ENCODE assay signal across 8 mouse cellular contexts in the genomic region with DNA sequence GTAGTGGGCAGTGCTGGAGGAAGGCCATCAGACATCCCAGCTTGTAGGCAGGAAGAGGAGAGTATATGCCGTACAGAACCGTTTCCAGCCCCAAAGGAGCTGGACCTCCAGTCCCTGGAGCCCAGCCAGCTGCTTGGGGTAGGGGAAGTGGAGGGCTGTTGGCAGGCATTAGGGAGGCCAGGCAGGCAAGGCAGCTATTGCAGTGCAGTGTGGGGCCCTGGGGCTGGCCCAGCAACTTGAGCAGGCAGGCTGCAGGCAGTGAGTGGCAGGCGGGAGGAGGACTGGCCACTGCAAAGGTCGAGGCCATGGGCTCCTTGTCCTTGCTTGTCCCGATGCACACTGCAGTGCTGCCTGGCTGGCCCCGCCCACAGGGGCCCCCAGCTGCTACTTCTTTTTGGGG. TPM values are rescaled to one million over a fixed set of nuclear protein-coding genes. Genes with fewer than 3 reads are reported as not detected.
A peak's percentile ranks its signal among the peaks of the same experiment; 100 is the strongest.
DNase-seq lines count a peak whose midpoint lies in the region; ATAC-seq and TF ChIP-seq lines count a peak whose summit lies in the region.

No protein-coding gene starts in this region.

- H3K9ac ChIP-seq in neural tube, embryonic 13.5 days, result no peak overlapping the region
- peak overlapping the region; percentile 27; the same call in 1 of the 2 replicates for H3K9ac ChIP-seq in heart, embryonic 14.5 days (ENCODE audit: low read length)

- 11% methylated on average over 6 of the region's 6 CpGs for WGBS in cerebellum, adult 2 months
- WGBS in neural tube, embryonic 13.5 days, result 32% methylated on average over 6 of the region's 6 CpGs
- WGBS in heart, embryonic 14.5 days, result 7% methylated on average over 6 of the region's 6 CpGs
- WGBS in limb, embryonic 10.5 days, result 43% methylated on average over 6 of the region's 6 CpGs

- no peak overlapping the region for H3K4me3 ChIP-seq in cerebellum, adult 2 months (replicated peaks; ENCODE audit: insufficient read depth, low read depth, low read length)
- H3K4me3 ChIP-seq in neural tube, embryonic 13.5 days, result no peak overlapping the region
- no peak overlapping the region for H3K4me3 ChIP-seq in heart, embryonic 14.5 days (ENCODE audit: control insufficient read depth in 1 of 2, insufficient read depth in 1 of 2, low read depth in 1 of 2, low read length in 2 of 2)
- no peak overlapping the region for H3K4me3 ChIP-seq in limb, embryonic 10.5 days
- H3K4me3 ChIP-seq in testis, adult 2 months (ENCODE audit: control insufficient read depth, low read depth, low read length), result peak overlapping the region; percentile 12

- no peak overlapping the region for H3K4me2 ChIP-seq in neural tube, embryonic 13.5 days
- peak overlapping the region; percentile 11; the same call in 1 of the 2 replicates for H3K4me2 ChIP-seq in heart, embryonic 14.5 days (ENCODE audit: low read length)

- DNase-seq in cerebellum, adult 2 months, result peak; percentile 53 to 65
- no peak for DNase-seq in cerebellum, adult 8-10 months
- DNase-seq in neural tube, embryonic 10.5 days (ENCODE audit: extremely low spot score, low spot score), result no peak
- DNase-seq in limb, embryonic 10.5 days (ENCODE audit: low spot score), result peak; percentile 38
- no peak for DNase-seq in ovary, postnatal 14 days (ENCODE audit: low spot score)

- peak; percentile 61; the same call in 1 of the 2 replicates for ATAC-seq in neural tube, embryonic 13.5 days (ENCODE audit: low read depth)
- peak; percentile 65 for ATAC-seq in heart, embryonic 14.5 days (ENCODE audit: insufficient number of reproducible peaks, insufficient read depth, low FRiP score, low read depth)

- TF ChIP-seq POLR2A in cerebellum, adult 2 months (IDR thresholded peaks at IDR 0.05; ENCODE audit: borderline replicate concordance, insufficient read depth, low read length), result no peak
- no peak for TF ChIP-seq POLR2A in testis, adult 2 months (IDR thresholded peaks at IDR 0.05; ENCODE audit: control insufficient read depth, low read depth, low read length)

- peak overlapping the region; percentile 3; the same call in 1 of the 2 replicates for H3K27ac ChIP-seq in cerebellum, adult 2 months (ENCODE audit: insufficient read depth, low read length)
- no peak overlapping the region for H3K27ac ChIP-seq in neural tube, embryonic 13.5 days (replicated peaks)
- H3K27ac ChIP-seq in heart, embryonic 14.5 days (replicated peaks in 1 of 2; ENCODE audit: control insufficient read depth in 1 of 2, insufficient read depth in 1 of 2, low read depth in 2 of 2, low read length in 2 of 2), result peak overlapping the region; percentile 23 to 60; a peak in 2 of 4 replicates
- peak overlapping the region; percentile 50 for H3K27ac ChIP-seq in limb, embryonic 10.5 days
- no peak overlapping the region for H3K27ac ChIP-seq in testis, adult 2 months (ENCODE audit: control insufficient read depth, insufficient read depth, low read depth, low read length)

- peaks cover 17% of the 10 kb centered on the region for H3K4me1 ChIP-seq in cerebellum, adult 2 months (ENCODE audit: control insufficient read depth, insufficient read depth, low read length)
- H3K4me1 ChIP-seq in neural tube, embryonic 13.5 days (replicated peaks), result peaks cover 14% of the 10 kb centered on the region
- peaks cover 10 to 13% of the 10 kb centered on the region in 2 experiments for H3K4me1 ChIP-seq in heart, embryonic 14.5 days (ENCODE audit: control insufficient read depth in 2 of 2, insufficient read depth in 2 of 2, low read length in 2 of 2)
- H3K4me1 ChIP-seq in limb, embryonic 10.5 days, result peaks cover 13% of the 10 kb centered on the region
- peaks cover 2% of the 10 kb centered on the region; the same call in 1 of the 2 replicates for H3K4me1 ChIP-seq in testis, adult 2 months (ENCODE audit: control insufficient read depth, insufficient read depth, low read length)

- TF ChIP-seq CTCF in cerebellum, adult 2 months (IDR thresholded peaks at IDR 0.05; ENCODE audit: borderline replicate concordance, insufficient read depth, low read depth, low read length), result no peak
- TF ChIP-seq CTCF in testis, adult 2 months (IDR thresholded peaks at IDR 0.05; ENCODE audit: control insufficient read depth, insufficient read depth, insufficient replicate concordance, low read depth, low read length), result no peak

- no peaks in the 10 kb centered on the region for H3K27me3 ChIP-seq in cerebellum, adult 2 months (ENCODE audit: control insufficient read depth, insufficient read depth, low read length)
- no peaks in the 10 kb centered on the region for H3K27me3 ChIP-seq in neural tube, embryonic 13.5 days
- H3K27me3 ChIP-seq in heart, embryonic 14.5 days (ENCODE audit: control insufficient read depth, insufficient read depth, low read length), result no peaks in the 10 kb centered on the region
- H3K27me3 ChIP-seq in limb, embryonic 10.5 days (ENCODE audit: low read depth, poor library complexity, severe bottlenecking), result no peaks in the 10 kb centered on the region
- H3K27me3 ChIP-seq in testis, adult 2 months (ENCODE audit: control insufficient read depth, insufficient read depth, low read length), result no peaks in the 10 kb centered on the region

- H3K9me3 ChIP-seq in neural tube, embryonic 13.5 days, result no peaks in the 10 kb centered on the region
- H3K9me3 ChIP-seq in heart, embryonic 14.5 days (ENCODE audit: control insufficient read depth, low read length), result peaks cover 4% of the 10 kb centered on the region; the same call in 1 of the 2 replicates
- H3K9me3 ChIP-seq in limb, embryonic 10.5 days (replicated peaks), result no peaks in the 10 kb centered on the region

- no peaks in the 10 kb centered on the region for H3K36me3 ChIP-seq in neural tube, embryonic 13.5 days
- H3K36me3 ChIP-seq in heart, embryonic 14.5 days (ENCODE audit: control insufficient read depth, insufficient read depth, low read length), result peaks cover 31% of the 10 kb centered on the region
- H3K36me3 ChIP-seq in limb, embryonic 10.5 days, result peaks cover 13% of the 10 kb centered on the region
- H3K36me3 ChIP-seq in testis, adult 2 months (ENCODE audit: control insufficient read depth, insufficient read depth, low read length), result no peaks in the 10 kb centered on the region

RNA-seq across cellular contexts. Expression of a gene that starts 52.1 kb away (rescaled TPM):
- 30.1 and 34.4 TPM in 2 replicates for polyA plus RNA-seq in cerebellum, adult 2 months (2012; rRNA removed)
- 1.7 and 2.8 TPM in 2 replicates for polyA plus RNA-seq in neural tube, embryonic 13.5 days (2015; fragmentation: Nextera tagmentation; extraction: Ambion mirVana)
- polyA plus RNA-seq in heart, embryonic 14.5 days (2014; fragmentation: Nextera tagmentation; extraction: Ambion mirVana), result 5.9 and 7.5 TPM in 2 replicates
- polyA plus RNA-seq in limb, embryonic 10.5 days (2016; fragmentation: Nextera tagmentation; extraction: Ambion mirVana), result 5.7 and 6.2 TPM in 2 replicates
- 2.2 and 2.7 TPM in 2 replicates for polyA plus RNA-seq in testis, adult 2 months (2012; rRNA removed)

Comparison
In these comparisons a context has a peak if more than half of its experiments do, and no peak if none do; other contexts are left out.
1. DNase-seq: peak in cerebellum, adult 2 months (2 of 2) and limb, embryonic 10.5 days (single experiment); none in cerebellum, adult 8-10 months (single experiment), neural tube, embryonic 10.5 days (single experiment) and ovary, postnatal 14 days (single experiment).
2. H3K27ac ChIP-seq: peak in cerebellum, adult 2 months (single experiment), heart, embryonic 14.5 days (2 of 2) and limb, embryonic 10.5 days (single experiment); none in neural tube, embryonic 13.5 days (single experiment) and testis, adult 2 months (single experiment).